Mouse (Mus musculus) R1 (cell line): ENCODE data around the gene Map1lc3a.
A peak's percentile ranks its signal among the peaks of the same experiment; 100 is the strongest.

Experiments
- DNase-seq: peaks from one replicate; pipeline ENCODE4 v3.0.0-alpha.2; 2018; ENCODE audit warnings: low read depth, low spot score

The Map1lc3a gene

GRCm38 (mm10) chr2:155285744-155286143 is 9.6 kb downstream of the Map1lc3a start:
- DNase-seq: no peak

GRCm38 (mm10) chr2:155287456-155288250 is 11.6 kb downstream of the Map1lc3a start:
- DNase-seq: no peak

- no peak for DNase-seq
Observed at GRCm38 (mm10) chr2:155290066-155290465, 14.0 kb downstream of the Map1lc3a start.

- no peak for DNase-seq
Observed at GRCm38 (mm10) chr2:155293382-155293781, 17.3 kb downstream of the Map1lc3a start.

- no peak for DNase-seq
Observed at GRCm38 (mm10) chr2:155293946-155294345, 17.8 kb downstream of the Map1lc3a start.

GRCm38 (mm10) chr2:155295453-155295852 is 19.4 kb downstream of the Map1lc3a start:
- DNase-seq: no peak

- no peak for DNase-seq
Observed at GRCm38 (mm10) chr2:155299563-155299962, 23.5 kb downstream of the Map1lc3a start.

- peak; percentile 46 for DNase-seq
Observed at GRCm38 (mm10) chr2:155308936-155309592, 33.0 kb downstream of the Map1lc3a start.

GRCm38 (mm10) chr2:155313671-155314070 is 37.6 kb downstream of the Map1lc3a start:
- DNase-seq: no peak

- DNase-seq: no peak
Observed at GRCm38 (mm10) chr2:155318618-155319017, 42.5 kb downstream of the Map1lc3a start.

GRCm38 (mm10) chr2:155320596-155320995 is 44.5 kb downstream of the Map1lc3a start:
- DNase-seq: no peak

GRCm38 (mm10) chr2:155326001-155326400 is 49.9 kb downstream of the Map1lc3a start:
- no peak for DNase-seq
